Mouse (Mus musculus): Measurements from ENCODE around the gene Neil1. TPM values are rescaled to one million over a fixed set of nuclear protein-coding genes. Genes with fewer than 3 reads are reported as not detected.

Neil1 gene
- polyA plus RNA-seq, 1 experiment from 2014 or later: 2.9 TPM

- no peak for DNase-seq
- H3K4me1 ChIP-seq (ENCODE audit: insufficient read depth): no peaks in the 10 kb centered on the region
These were observed 10.9 kb downstream of the Neil1 start for GRCm38 (mm10) chr9:57137246-57137645.

GRCm38 (mm10) chr9:57130577-57131433, 17.3 kb downstream of the Neil1 start, which contains the start of gene Man2c1:
Man2c1 (plus strand) TSS chr9:57130690.
- Histone ChIP-seq H3K27ac (ENCODE audit: low read depth) (peak within 1 kb of the TSS; percentile 96), H3K9me3 (ENCODE audit: low read length) (no peaks in the 10 kb centered on the region), H3K36me3 (replicated peaks; ENCODE audit: insufficient read depth, low read length) (peaks cover 27% of the 10 kb centered on the region), H3K4me3 (ENCODE audit: low read depth, low read length) (peak within 1 kb of the TSS; percentile 78), H3K4me1 (ENCODE audit: insufficient read depth) (peaks cover 12% of the 10 kb centered on the region), H3K9ac (replicated peaks) (peak within 1 kb of the TSS; percentile 77), H3K27me3 (ENCODE audit: insufficient read depth, low read length) (no peaks in the 10 kb centered on the region), H3K4me2 (ENCODE audit: low read depth, low read length) (peak within 1 kb of the TSS; percentile 93)
- peak; percentile 90 for ATAC-seq
- peak; percentile 96 for DNase-seq
- no peak for TF ChIP-seq EP300 (IDR thresholded peaks at IDR 0.05; ENCODE audit: low read depth)
- peak; percentile 97 for TF ChIP-seq CTCF (IDR thresholded peaks at IDR 0.05; ENCODE audit: low read depth)
- WGBS (ENCODE audit: insufficient replicate concordance): under 1% methylated on average over 52 of the region's 58 CpGs

More at GRCm38 (mm10) chr9:57137246-57137645, 10.9 kb downstream of the Neil1 start:
- Histone ChIP-seq H3K9me3 (ENCODE audit: low read length) (no peaks in the 10 kb centered on the region), H3K9ac (replicated peaks) (no peak overlapping the region), H3K36me3 (replicated peaks; ENCODE audit: insufficient read depth, low read length) (peaks cover 34% of the 10 kb centered on the region), H3K27ac (ENCODE audit: low read depth) (no peak overlapping the region), H3K27me3 (ENCODE audit: insufficient read depth, low read length) (no peaks in the 10 kb centered on the region), H3K4me3 (ENCODE audit: low read depth, low read length) (no peak overlapping the region), H3K4me2 (ENCODE audit: low read depth, low read length) (no peak overlapping the region)
- 86% methylated on average over 6 of the region's 6 CpGs for WGBS (ENCODE audit: insufficient replicate concordance)
- ATAC-seq: no peak
- no peak for TF ChIP-seq EP300 (IDR thresholded peaks at IDR 0.05; ENCODE audit: low read depth)
- no peak for TF ChIP-seq CTCF (IDR thresholded peaks at IDR 0.05; ENCODE audit: low read depth)

DNA sequence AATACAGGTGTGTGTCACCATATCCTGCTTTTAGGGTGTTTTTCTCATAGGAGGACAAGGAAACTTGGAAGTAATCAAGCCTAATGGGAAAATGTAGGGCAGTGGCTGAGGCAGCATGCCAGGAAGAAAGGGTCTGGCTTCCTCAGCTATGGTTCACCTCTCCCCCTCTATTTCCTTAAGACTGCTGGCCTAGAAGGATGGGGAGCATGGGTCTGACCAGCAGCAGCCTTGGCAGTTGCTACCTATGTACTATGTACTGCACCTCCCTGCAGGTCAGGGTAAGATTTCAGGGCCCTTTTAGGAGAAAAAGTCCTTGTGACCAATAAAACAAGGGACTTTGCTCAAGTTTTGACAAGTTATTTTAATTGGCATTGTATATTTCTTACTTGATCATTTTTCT, 18.5 kb downstream of the Neil1 start:
- H3K9me3 ChIP-seq (ENCODE audit: low read length): no peaks in the 10 kb centered on the region
- peak overlapping the region; percentile 93 for H3K4me2 ChIP-seq (ENCODE audit: low read depth, low read length)
- no peak for DNase-seq
- no peaks in the 10 kb centered on the region for H3K27me3 ChIP-seq (ENCODE audit: insufficient read depth, low read length)
- H3K4me3 ChIP-seq (ENCODE audit: low read depth, low read length): peak overlapping the region; percentile 78
- no peak for ATAC-seq
- H3K9ac ChIP-seq (replicated peaks): peak overlapping the region; percentile 77
- TF ChIP-seq CTCF (IDR thresholded peaks at IDR 0.05; ENCODE audit: low read depth) (no peak), EP300 (IDR thresholded peaks at IDR 0.05; ENCODE audit: low read depth) (no peak)
- peaks cover 37% of the 10 kb centered on the region for H3K36me3 ChIP-seq (replicated peaks; ENCODE audit: insufficient read depth, low read length)
- H3K27ac ChIP-seq (ENCODE audit: low read depth): no peak overlapping the region
- peaks cover 12% of the 10 kb centered on the region for H3K4me1 ChIP-seq (ENCODE audit: insufficient read depth)

DNA sequence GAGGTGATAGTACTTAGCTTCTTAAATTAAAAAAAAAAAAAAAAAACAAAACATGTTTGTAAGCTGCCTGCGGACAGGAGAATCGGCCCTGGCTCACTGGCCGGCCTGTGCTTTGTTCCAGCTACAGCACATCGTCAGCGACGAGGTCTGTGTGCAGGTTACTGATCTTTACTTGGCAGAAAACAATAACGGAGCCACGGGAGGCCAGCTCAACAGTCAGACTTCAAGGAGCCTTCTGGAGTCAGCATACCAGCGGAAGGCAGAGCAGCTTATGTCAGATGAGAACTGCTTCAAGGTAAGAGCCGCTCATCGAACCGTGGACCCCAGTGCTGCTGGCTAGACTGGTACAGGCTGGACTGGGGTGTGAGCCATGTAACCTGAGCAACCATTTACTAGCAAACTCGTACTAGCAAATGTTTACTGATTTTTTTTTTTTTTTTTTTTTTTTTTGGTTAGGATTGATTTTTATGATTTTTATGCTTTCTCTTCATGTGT, 30.8 kb downstream of the Neil1 start:
- ATAC-seq: no peak
- H3K4me2 ChIP-seq (ENCODE audit: low read depth, low read length): no peak overlapping the region
- no peak for DNase-seq
- peaks cover 78% of the 10 kb centered on the region for H3K36me3 ChIP-seq (replicated peaks; ENCODE audit: insufficient read depth, low read length)
- no peaks in the 10 kb centered on the region for H3K9me3 ChIP-seq (ENCODE audit: low read length)
- no peak overlapping the region for H3K27ac ChIP-seq (ENCODE audit: low read depth)
- H3K27me3 ChIP-seq (ENCODE audit: insufficient read depth, low read length): no peaks in the 10 kb centered on the region
- no peaks in the 10 kb centered on the region for H3K4me1 ChIP-seq (ENCODE audit: insufficient read depth)
- no peak overlapping the region for H3K9ac ChIP-seq (replicated peaks)
- TF ChIP-seq EP300 (IDR thresholded peaks at IDR 0.05; ENCODE audit: low read depth) (no peak), CTCF (IDR thresholded peaks at IDR 0.05; ENCODE audit: low read depth) (no peak)
- H3K4me3 ChIP-seq (ENCODE audit: low read depth, low read length): no peak overlapping the region
- 91% methylated on average over 13 of the region's 13 CpGs for WGBS (ENCODE audit: insufficient replicate concordance)

Other genes with a start within 250 kb of the Neil1 start
- gene Snx33, start 219.9 kb downstream of the Neil1 start, polyA plus RNA-seq (2015; fragmentation: Nextera tagmentation; extraction: Ambion mirVana): 1.6 and 1.8 TPM in 2 replicates
- gene Imp3, start 210.8 kb downstream of the Neil1 start, polyA plus RNA-seq (2015; fragmentation: Nextera tagmentation; extraction: Ambion mirVana): 57.6 and 57.8 TPM in 2 replicates
- 7.7 and 8.2 TPM in 2 replicates for gene Snupn, start 197.4 kb downstream of the Neil1 start, polyA plus RNA-seq (2015; fragmentation: Nextera tagmentation; extraction: Ambion mirVana)
- 4.9 and 5.0 TPM in 2 replicates for gene Ptpn9, start 153.4 kb downstream of the Neil1 start, polyA plus RNA-seq (2015; fragmentation: Nextera tagmentation; extraction: Ambion mirVana)
- gene Sin3a, start 76.3 kb downstream of the Neil1 start, polyA plus RNA-seq (2015; fragmentation: Nextera tagmentation; extraction: Ambion mirVana): 6.1 and 6.6 TPM in 2 replicates
- gene Man2c1, start 17.6 kb downstream of the Neil1 start, polyA plus RNA-seq (2015; fragmentation: Nextera tagmentation; extraction: Ambion mirVana): 18.2 and 18.5 TPM in 2 replicates
- 45.4 and 48.2 TPM in 2 replicates for gene Commd4, start 10.0 kb upstream of the Neil1 start, polyA plus RNA-seq (2015; fragmentation: Nextera tagmentation; extraction: Ambion mirVana)
- gene Trcg1, start 88.3 kb upstream of the Neil1 start, polyA plus RNA-seq (2015; fragmentation: Nextera tagmentation; extraction: Ambion mirVana): not detected in 2 replicates
- gene 1700017B05Rik, start 114.3 kb upstream of the Neil1 start, polyA plus RNA-seq (2015; fragmentation: Nextera tagmentation; extraction: Ambion mirVana): 10.1 and 10.4 TPM in 2 replicates